Mouse (Mus musculus) lung, embryonic 15.5 days (tissue): ENCODE results near the gene Fdxacb1. TPM values are rescaled to one million over a fixed set of nuclear protein-coding genes. Genes with fewer than 3 reads are reported as not detected.

Experiments
- ATAC-seq: fragments of 200-750 bp; cut with Nextera tagmentation; 2 replicates; pipeline ENCODE4 v1.8.0; 2017; ENCODE audit warnings: moderate number of reproducible peaks, borderline replicate concordance; ENCODE audit not compliant: low FRiP score, low TSS enrichment; ENCODE audit errors: extremely low read depth
- H3K27ac ChIP-seq: fragments of 300-500 bp; sonication (generic); 2 replicates; pipeline ENCODE4 v1.5.1; 2015; ENCODE audit warnings: moderate library complexity, mild to moderate bottlenecking, inconsistent platforms
- H3K27me3 ChIP-seq: fragments of 300-500 bp; sonication (generic); 2 replicates; pipeline ENCODE4 v1.6.1; 2015; ENCODE audit warnings: inconsistent platforms
- H3K36me3 ChIP-seq: fragments of 300-500 bp; sonication (generic); 2 replicates; pipeline ENCODE4 v1.6.1; 2015; ENCODE audit warnings: inconsistent platforms
- H3K4me1 ChIP-seq: fragments of 300-500 bp; sonication (generic); 2 replicates; pipeline ENCODE4 v1.6.1; 2015; ENCODE audit warnings: inconsistent platforms
- H3K4me2 ChIP-seq: fragments of 300-500 bp; sonication (generic); 2 replicates; pipeline ENCODE4 v1.6.1; 2015; ENCODE audit warnings: inconsistent platforms, mild to moderate bottlenecking, moderate library complexity
- H3K4me3 ChIP-seq: fragments of 300-500 bp; sonication (generic); 2 replicates; pipeline ENCODE4 v1.5.1; 2015; ENCODE audit warnings: mild to moderate bottlenecking, inconsistent platforms
- H3K9ac ChIP-seq: fragments of 300-500 bp; sonication (generic); 2 replicates; pipeline ENCODE4 v1.6.1; 2015; ENCODE audit warnings: inconsistent platforms
- H3K9me3 ChIP-seq: fragments of 300-500 bp; sonication (generic); 2 replicates; pipeline ENCODE4 v1.6.1; 2016; ENCODE audit warnings: inconsistent platforms
- WGBS: fragments of 180-500 bp; shearing (Covaris S2); methylation state at CpG from one replicate; pipeline ENCODE4 v1.1.7; 2015; 5-methylcytosine and 5-hydroxymethylcytosine counted together
- polyA plus RNA-seq: library from polyadenylated mRNA; unstranded; fragments of >200 nt; fragmentation: Nextera tagmentation; extraction: Ambion mirVana; gene quantifications from 2 replicates; pipeline ENCODE4 v1.2.1, GENCODE M21; 2015

Gene Fdxacb1
- polyA plus RNA-seq, 1 experiment from 2014 or later, result 11.3 TPM

DNA sequence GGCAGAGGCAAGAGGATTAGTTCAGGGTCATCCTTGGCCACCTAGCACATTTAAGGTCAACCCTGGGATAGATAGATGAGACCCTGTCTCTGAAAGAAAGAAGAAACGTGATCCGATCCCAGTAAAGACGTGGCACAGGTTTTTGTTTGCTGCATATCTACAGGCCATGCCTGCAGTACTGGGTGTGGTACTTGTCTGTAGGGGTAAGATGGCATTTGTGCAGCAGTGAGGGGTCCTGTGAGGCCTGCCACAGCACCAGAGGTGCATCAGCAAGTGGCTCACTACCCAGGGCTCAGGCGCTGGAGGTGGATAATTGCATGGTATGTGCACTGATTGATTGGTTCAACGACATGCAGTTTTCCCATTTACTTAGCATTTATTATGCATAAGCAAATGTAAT, 45.8 kb downstream of the Fdxacb1 start:
- no peaks in the 10 kb centered on the region for H3K4me1 ChIP-seq
- no peak for ATAC-seq
- no peak overlapping the region for H3K27ac ChIP-seq
- H3K36me3 ChIP-seq, result peaks cover 41% of the 10 kb centered on the region
- no peak overlapping the region for H3K9ac ChIP-seq
- no peak overlapping the region for H3K4me3 ChIP-seq
- no peaks in the 10 kb centered on the region for H3K27me3 ChIP-seq
- WGBS, result 96% methylated on average over 5 of the region's 5 CpGs
- H3K4me2 ChIP-seq, result no peak overlapping the region
- H3K9me3 ChIP-seq, result no peaks in the 10 kb centered on the region

DNA sequence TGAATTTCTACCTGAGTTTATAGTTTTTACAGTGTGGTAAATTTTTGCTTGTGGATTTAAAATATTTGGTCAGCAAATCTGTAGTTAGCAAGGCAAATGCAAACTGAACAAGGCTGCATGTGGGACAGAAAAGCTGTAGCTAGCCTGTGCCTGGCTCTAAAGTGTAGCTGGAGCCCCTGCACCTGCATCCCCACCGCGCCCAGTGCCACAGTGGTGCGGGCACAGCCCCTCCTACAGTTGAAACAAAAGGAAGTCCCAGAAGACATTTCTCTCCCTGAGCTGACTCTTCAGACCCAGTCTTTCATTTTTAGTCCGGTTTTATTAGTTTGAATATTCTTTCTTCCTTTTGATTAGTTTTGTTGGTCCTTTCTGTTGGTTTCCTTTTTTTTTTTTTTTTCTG, 47.6 kb downstream of the Fdxacb1 start:
- no peak overlapping the region for H3K27ac ChIP-seq
- H3K9ac ChIP-seq, result no peak overlapping the region
- H3K27me3 ChIP-seq, result no peaks in the 10 kb centered on the region
- H3K36me3 ChIP-seq, result peaks cover 40% of the 10 kb centered on the region
- H3K4me3 ChIP-seq, result no peak overlapping the region
- no peak overlapping the region for H3K4me2 ChIP-seq
- H3K4me1 ChIP-seq, result no peaks in the 10 kb centered on the region
- H3K9me3 ChIP-seq, result no peaks in the 10 kb centered on the region
- no peak for ATAC-seq
- WGBS, result 92% methylated on average over 4 of the region's 4 CpGs

DNA sequence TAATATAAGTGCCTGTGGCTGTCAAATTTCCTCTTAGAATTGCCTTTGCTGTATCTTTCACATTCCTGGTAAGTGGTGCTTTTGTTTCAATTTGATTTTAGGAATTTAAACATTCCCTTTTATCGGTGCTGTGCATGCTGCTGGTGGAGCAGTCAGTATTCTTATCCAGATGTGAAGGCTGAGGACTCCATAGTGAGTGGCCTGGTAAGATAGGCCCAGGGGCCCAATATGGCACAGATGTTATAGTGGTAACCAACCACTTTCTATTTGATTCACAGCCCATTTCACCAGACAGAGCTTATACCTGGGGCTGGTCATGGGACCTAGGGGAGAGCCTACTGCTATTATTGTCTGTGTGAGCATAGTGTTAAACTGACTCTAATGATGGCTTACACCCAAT, 48.5 kb downstream of the Fdxacb1 start:
- WGBS, result 100% methylated on average over 1 of the region's 1 CpGs
- H3K36me3 ChIP-seq, result peaks cover 34% of the 10 kb centered on the region

DNA sequence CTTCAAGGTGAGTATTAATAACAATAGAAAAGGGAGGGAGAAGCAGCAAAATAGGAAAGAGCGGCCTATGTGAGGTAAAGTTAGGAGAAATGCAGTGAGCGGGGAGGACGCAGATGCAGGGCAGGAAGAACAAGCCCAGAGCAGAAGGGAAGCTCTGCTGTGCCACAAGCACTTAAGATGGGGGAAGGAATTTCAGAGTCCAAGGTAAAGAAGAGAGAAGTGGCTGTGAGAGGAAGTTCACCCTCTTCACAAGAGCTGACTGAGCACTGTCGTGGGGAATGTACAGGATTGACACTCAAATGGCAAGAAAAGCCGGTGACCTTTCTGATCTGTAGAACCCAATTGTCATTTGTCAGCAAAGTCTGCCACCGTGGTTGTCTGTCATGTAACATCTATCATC, 50.0 kb downstream of the Fdxacb1 start:
- Histone ChIP-seq H3K4me1 (no peaks in the 10 kb centered on the region), H3K4me2 (no peak overlapping the region), H3K27me3 (no peaks in the 10 kb centered on the region), H3K27ac (no peak overlapping the region), H3K36me3 (peaks cover 31% of the 10 kb centered on the region), H3K4me3 (no peak overlapping the region), H3K9ac (no peak overlapping the region), H3K9me3 (no peaks in the 10 kb centered on the region)
- WGBS, result 68% methylated on average over 6 of the region's 6 CpGs
- no peak for ATAC-seq

More for the DNA sequence above, 48.5 kb downstream of the Fdxacb1 start:
- Histone ChIP-seq H3K27ac (no peak overlapping the region), H3K4me1 (no peaks in the 10 kb centered on the region), H3K4me2 (no peak overlapping the region), H3K9me3 (no peaks in the 10 kb centered on the region), H3K4me3 (no peak overlapping the region), H3K27me3 (no peaks in the 10 kb centered on the region), H3K9ac (no peak overlapping the region)
- ATAC-seq, result no peak

DNA sequence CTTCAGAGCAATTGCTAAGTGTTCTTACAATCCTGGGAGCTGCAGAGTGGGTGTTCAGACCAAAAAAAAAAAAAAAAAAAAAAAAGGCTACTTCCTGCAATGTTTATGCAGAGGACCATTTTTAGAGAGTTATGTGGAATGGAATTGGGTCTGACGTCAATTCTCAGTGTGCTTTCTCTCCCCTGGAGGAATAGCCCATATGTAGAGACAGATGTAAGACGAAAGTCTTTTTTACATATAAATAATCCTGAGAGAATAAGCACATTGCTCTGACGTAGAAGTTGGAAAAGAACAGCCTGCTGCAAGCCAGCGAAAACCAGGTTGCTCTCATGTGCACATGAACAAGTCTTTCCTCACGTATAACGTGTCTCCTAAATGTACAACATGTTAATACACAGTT, 51.7 kb downstream of the Fdxacb1 start:
- Histone ChIP-seq H3K4me3 (no peak overlapping the region), H3K4me2 (no peak overlapping the region), H3K9me3 (no peaks in the 10 kb centered on the region), H3K9ac (no peak overlapping the region), H3K36me3 (peaks cover 24% of the 10 kb centered on the region; the same call in 1 of the 2 replicates), H3K4me1 (no peaks in the 10 kb centered on the region), H3K27me3 (no peaks in the 10 kb centered on the region), H3K27ac (no peak overlapping the region)
- 86% methylated on average over 6 of the region's 6 CpGs for WGBS
- no peak for ATAC-seq

DNA sequence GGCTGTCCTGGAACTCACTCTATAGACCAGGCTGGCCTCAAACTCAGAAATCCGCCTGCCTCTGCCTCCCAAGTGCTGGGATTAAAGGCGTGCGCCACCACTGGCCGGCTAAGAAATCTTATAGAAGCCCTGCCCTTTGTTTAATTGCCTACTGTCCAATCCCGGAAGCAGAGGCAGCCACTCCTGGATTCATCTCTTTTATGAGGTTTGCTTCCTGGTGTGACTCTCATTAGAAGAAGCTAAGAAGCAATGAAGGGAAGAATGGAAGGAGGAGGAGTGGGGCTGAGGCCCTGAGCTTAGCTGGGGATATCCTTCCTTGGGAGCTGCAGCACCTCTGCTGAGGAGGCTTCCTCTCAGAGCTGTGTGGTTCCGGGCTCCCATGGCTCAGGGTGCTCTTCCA, 53.6 kb downstream of the Fdxacb1 start:
- Histone ChIP-seq H3K9me3 (no peaks in the 10 kb centered on the region), H3K9ac (no peak overlapping the region), H3K36me3 (peaks cover 24% of the 10 kb centered on the region; the same call in 1 of the 2 replicates), H3K4me3 (no peak overlapping the region), H3K4me2 (no peak overlapping the region), H3K27me3 (no peaks in the 10 kb centered on the region), H3K27ac (no peak overlapping the region), H3K4me1 (no peaks in the 10 kb centered on the region)
- WGBS, result 95% methylated on average over 6 of the region's 6 CpGs
- ATAC-seq, result no peak

DNA sequence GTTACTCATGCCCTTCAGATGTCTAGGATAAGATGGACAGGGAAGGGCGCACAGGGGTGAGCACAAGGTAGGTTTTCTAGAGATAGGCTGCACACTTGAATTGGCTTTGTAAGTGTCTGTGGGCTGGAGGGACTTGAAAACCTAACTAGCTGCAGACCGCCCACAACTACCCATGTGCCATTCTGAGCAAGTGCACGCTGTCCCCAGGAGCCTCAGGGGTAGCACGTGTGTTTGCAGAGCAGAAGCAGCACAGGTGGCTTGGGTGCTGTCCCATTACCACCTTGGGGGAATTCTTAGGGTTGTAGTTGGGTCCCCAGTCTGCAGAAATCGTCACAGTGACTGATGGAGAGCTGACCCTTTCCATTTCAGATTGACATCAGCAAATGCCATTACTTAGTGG, 54.2 kb downstream of the Fdxacb1 start:
- ATAC-seq, result no peak
- Histone ChIP-seq H3K9ac (no peak overlapping the region), H3K9me3 (no peaks in the 10 kb centered on the region), H3K4me3 (no peak overlapping the region), H3K27me3 (no peaks in the 10 kb centered on the region), H3K4me2 (no peak overlapping the region), H3K4me1 (no peaks in the 10 kb centered on the region), H3K36me3 (peaks cover 21% of the 10 kb centered on the region; the same call in 1 of the 2 replicates), H3K27ac (no peak overlapping the region)
- WGBS, result 88% methylated on average over 5 of the region's 5 CpGs

Other genes with a start within 250 kb of the Fdxacb1 start
- gene Pts, start 239.5 kb upstream of the Fdxacb1 start, polyA plus RNA-seq, result 70.4 and 71.2 TPM in 2 replicates
- 5.6 and 6.5 TPM in 2 replicates for gene Il18, start 213.4 kb upstream of the Fdxacb1 start, polyA plus RNA-seq
- gene Bco2, start 213.1 kb upstream of the Fdxacb1 start, polyA plus RNA-seq, result 0.13 and 0.20 TPM in 2 replicates
- not detected in 2 replicates for gene Tex12, start 206.9 kb upstream of the Fdxacb1 start, polyA plus RNA-seq
- gene Sdhd, start 164.4 kb upstream of the Fdxacb1 start, polyA plus RNA-seq, result 305 and 310 TPM in 2 replicates
- 176 and 188 TPM in 2 replicates for gene Timm8b, start 164.3 kb upstream of the Fdxacb1 start, polyA plus RNA-seq
- gene Pih1d2, start 150.9 kb upstream of the Fdxacb1 start, polyA plus RNA-seq, result 5.5 and 7.1 TPM in 2 replicates
- 19.1 and 21.6 TPM in 2 replicates for gene Nkapd1, start 150.8 kb upstream of the Fdxacb1 start, polyA plus RNA-seq
- gene Dlat, start 108.5 kb upstream of the Fdxacb1 start, polyA plus RNA-seq, result 42.4 and 42.5 TPM in 2 replicates
- 7.4 and 7.8 TPM in 2 replicates for gene Dixdc1, start 28.7 kb upstream of the Fdxacb1 start, polyA plus RNA-seq
- 13.2 and 16.2 TPM in 2 replicates for gene 2310030G06Rik, start 21.7 kb upstream of the Fdxacb1 start, polyA plus RNA-seq
- gene Cryab, start 16.9 kb upstream of the Fdxacb1 start, polyA plus RNA-seq, result 111 and 131 TPM in 2 replicates
- 14.5 and 16.4 TPM in 2 replicates for gene Hspb2, start 15.9 kb upstream of the Fdxacb1 start, polyA plus RNA-seq
- 38.9 and 39.5 TPM in 2 replicates for gene Alg9, start 6.8 kb downstream of the Fdxacb1 start, polyA plus RNA-seq
- gene 1110032A03Rik, start 7.3 kb downstream of the Fdxacb1 start, polyA plus RNA-seq, result 31.7 and 35.8 TPM in 2 replicates
- gene Ppp2r1b, start 77.1 kb downstream of the Fdxacb1 start, polyA plus RNA-seq, result 62.1 and 66.1 TPM in 2 replicates
- 13.2 and 14.5 TPM in 2 replicates for gene Sik2, start 240.8 kb downstream of the Fdxacb1 start, polyA plus RNA-seq